Mouse (Mus musculus) limb, embryonic 10.5 days (tissue): ENCODE results near the gene Sbf2. TPM values are rescaled to one million over a fixed set of nuclear protein-coding genes. Genes with fewer than 3 reads are reported as not detected.
"Not testable (repeated sequence)": the region's sequence is repeated elsewhere in the genome, so short reads cannot be mapped to it uniquely, and the experiment has no call there.

Experiments used
- DNase-seq: peaks from one replicate; pipeline ENCODE4 v3.0.0-alpha.2; 2017; ENCODE audit warnings: low spot score
- H3K27ac ChIP-seq: fragments of 300-500 bp; sonication (generic); 2 replicates; pipeline ENCODE4 v1.5.1; 2016; ENCODE audit warnings: mild to moderate bottlenecking
- H3K27me3 ChIP-seq: fragments of 300-500 bp; sonication (generic); 2 replicates; pipeline ENCODE4 v1.6.1; 2016; ENCODE audit warnings: low read depth, mild to moderate bottlenecking; ENCODE audit not compliant: poor library complexity, severe bottlenecking
- H3K36me3 ChIP-seq: fragments of 300-500 bp; sonication (generic); 2 replicates; pipeline ENCODE4 v1.6.1; 2016; ENCODE audit warnings: mild to moderate bottlenecking, moderate library complexity
- H3K4me1 ChIP-seq: fragments of 300-500 bp; sonication (generic); 2 replicates; pipeline ENCODE4 v1.6.1; 2016
- H3K4me3 ChIP-seq: fragments of 300-500 bp; sonication (generic); 2 replicates; pipeline ENCODE4 v1.5.1; 2016; ENCODE audit warnings: mild to moderate bottlenecking, moderate library complexity
- H3K9me3 ChIP-seq: fragments of 300-500 bp; sonication (generic); replicated peaks from 2 replicates; pipeline ENCODE4 v1.6.1; 2016; ENCODE audit warnings: mild to moderate bottlenecking
- WGBS: fragments of 180-500 bp; shearing (Covaris S2); methylation state at CpG from one replicate; pipeline ENCODE4 v1.1.7; 2016; 5-methylcytosine and 5-hydroxymethylcytosine counted together
- polyA plus RNA-seq: library from polyadenylated mRNA; unstranded; fragments of >200 nt; fragmentation: Nextera tagmentation; extraction: Ambion mirVana; gene quantifications from 2 replicates; pipeline ENCODE4 v1.2.1, GENCODE M21; 2016

Gene Sbf2
- polyA plus RNA-seq, 1 experiment from 2014 or later, result 28.7 TPM

DNA sequence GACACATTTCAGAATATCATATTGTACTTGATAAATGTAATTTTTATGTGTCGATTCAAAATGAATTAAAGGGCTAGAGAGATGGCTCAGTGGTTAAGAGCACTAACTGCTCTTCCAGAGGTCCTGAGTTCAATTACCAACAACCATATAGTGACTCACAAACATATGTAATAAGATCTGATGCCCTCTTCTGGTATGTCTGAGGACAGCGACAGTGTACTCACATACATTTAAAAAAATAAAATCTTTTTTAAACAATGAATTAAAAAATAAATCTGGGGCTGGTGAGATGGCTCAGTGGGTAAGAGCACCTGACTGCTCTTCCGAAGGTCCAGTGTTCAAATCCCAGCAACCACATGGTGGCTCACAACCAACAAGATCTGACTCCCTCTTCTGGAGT lies 20.7 kb downstream of the Sbf2 start:
- not testable (repeated sequence) for H3K4me1 ChIP-seq, H3K27ac ChIP-seq, H3K4me3 ChIP-seq, H3K27me3 ChIP-seq, H3K9me3 ChIP-seq, H3K36me3 ChIP-seq, DNase-seq
- WGBS, result 93% methylated on average over 3 of the region's 3 CpGs

GRCm38 (mm10) chr7:110587721-110588120 lies 27.0 kb downstream of the Sbf2 start:
- WGBS, result 84% methylated on average over 1 of the region's 1 CpGs
- no peak for DNase-seq
- H3K36me3 ChIP-seq, result no peaks in the 10 kb centered on the region
- no peaks in the 10 kb centered on the region for H3K27me3 ChIP-seq
- H3K27ac ChIP-seq, result no peak overlapping the region
- no peaks in the 10 kb centered on the region for H3K4me1 ChIP-seq
- no peak overlapping the region for H3K4me3 ChIP-seq
- H3K9me3 ChIP-seq, result no peaks in the 10 kb centered on the region

DNA sequence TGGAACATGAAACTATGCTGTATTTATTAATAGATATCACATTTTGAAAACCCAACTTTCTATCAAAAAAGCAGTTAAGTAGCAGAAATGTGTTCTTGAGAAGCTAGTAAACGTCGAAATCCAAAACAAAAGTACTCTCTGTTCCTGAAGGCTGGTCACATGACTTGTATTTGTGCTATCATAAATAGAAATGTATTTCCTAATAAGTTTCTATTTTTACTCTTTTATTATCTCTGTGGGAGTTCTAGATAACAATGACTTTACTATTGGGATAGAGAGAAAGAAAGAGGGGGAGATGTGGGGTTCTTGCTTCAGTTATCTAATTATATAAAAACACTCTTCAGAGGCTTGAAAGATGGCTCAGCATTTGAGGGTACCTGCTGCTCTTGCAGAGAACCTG lies 29.5 kb downstream of the Sbf2 start:
- Histone ChIP-seq H3K27ac (no peak overlapping the region), H3K36me3 (no peaks in the 10 kb centered on the region), H3K9me3 (no peaks in the 10 kb centered on the region), H3K4me1 (no peaks in the 10 kb centered on the region), H3K4me3 (no peak overlapping the region), H3K27me3 (no peaks in the 10 kb centered on the region)
- 87% methylated on average over 2 of the region's 2 CpGs for WGBS
- DNase-seq, result no peak

- Histone ChIP-seq H3K27me3 (no peaks in the 10 kb centered on the region), H3K4me3 (no peak overlapping the region), H3K36me3 (no peaks in the 10 kb centered on the region), H3K9me3 (no peaks in the 10 kb centered on the region), H3K4me1 (no peaks in the 10 kb centered on the region), H3K27ac (no peak overlapping the region)
- 65% methylated on average over 2 of the region's 2 CpGs for WGBS
- no peak for DNase-seq
Observed at GRCm38 (mm10) chr7:110584159-110584558, 30.6 kb downstream of the Sbf2 start.

DNA sequence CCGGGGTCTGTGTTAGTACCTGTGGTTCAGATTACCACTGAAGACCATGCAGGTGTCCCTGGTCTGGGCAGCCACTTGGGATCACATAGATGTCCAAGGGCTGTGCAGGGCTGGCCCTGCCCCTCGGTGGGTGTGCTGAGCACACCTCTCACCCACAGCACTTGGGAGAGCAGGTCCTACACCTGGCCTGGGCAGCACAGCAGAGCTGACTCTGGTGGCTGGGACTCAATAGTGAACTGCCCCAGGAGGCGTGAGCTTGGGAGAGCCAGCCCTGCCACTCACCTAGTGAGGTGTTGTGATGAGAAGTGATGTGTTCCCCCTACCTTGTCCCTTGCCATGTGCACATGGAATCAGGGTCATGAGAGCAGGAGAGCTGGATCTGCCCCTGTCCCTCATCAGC lies 31.0 kb downstream of the Sbf2 start:
- no peak overlapping the region for H3K27ac ChIP-seq
- H3K4me1 ChIP-seq, result no peaks in the 10 kb centered on the region
- H3K9me3 ChIP-seq, result no peaks in the 10 kb centered on the region
- H3K4me3 ChIP-seq, result no peak overlapping the region
- no peaks in the 10 kb centered on the region for H3K27me3 ChIP-seq
- no peak for DNase-seq
- WGBS, result 92% methylated on average over 3 of the region's 3 CpGs
- no peaks in the 10 kb centered on the region for H3K36me3 ChIP-seq

- Histone ChIP-seq H3K4me3 (no peak overlapping the region), H3K4me1 (no peaks in the 10 kb centered on the region), H3K9me3 (no peaks in the 10 kb centered on the region), H3K27me3 (no peaks in the 10 kb centered on the region), H3K36me3 (no peaks in the 10 kb centered on the region), H3K27ac (no peak overlapping the region)
- WGBS, result 93% methylated on average over 4 of the region's 4 CpGs
- DNase-seq, result no peak
Observed at GRCm38 (mm10) chr7:110565815-110566549, 48.7 kb downstream of the Sbf2 start.

- Histone ChIP-seq H3K36me3 (peaks cover 14% of the 10 kb centered on the region), H3K4me3 (no peak overlapping the region), H3K27me3 (no peaks in the 10 kb centered on the region), H3K9me3 (no peaks in the 10 kb centered on the region), H3K27ac (no peak overlapping the region), H3K4me1 (peaks cover 16% of the 10 kb centered on the region)
- no peak for DNase-seq
- WGBS, result 92% methylated on average over 1 of the region's 1 CpGs
Observed at GRCm38 (mm10) chr7:110561647-110562046, 53.1 kb downstream of the Sbf2 start.

DNA sequence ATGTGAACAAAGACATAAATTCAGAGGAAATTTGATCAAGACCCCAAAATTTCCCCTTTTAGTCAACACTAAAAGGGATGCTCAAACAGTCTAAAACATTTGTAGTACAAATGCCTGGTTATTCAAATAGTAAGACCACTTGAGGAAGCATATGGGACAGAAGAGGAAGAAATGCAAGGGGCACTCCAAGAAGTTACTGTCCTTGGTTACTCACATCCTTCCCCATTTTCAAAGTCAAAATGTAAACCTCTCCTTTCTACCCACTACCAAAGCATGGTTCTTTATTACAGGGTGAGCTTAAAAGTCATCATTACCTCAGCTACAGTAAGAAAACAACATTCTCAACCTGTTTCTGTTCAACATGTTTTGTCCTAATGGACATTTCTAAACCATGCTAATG lies 57.7 kb downstream of the Sbf2 start:
- peaks cover 14% of the 10 kb centered on the region for H3K36me3 ChIP-seq
- no peaks in the 10 kb centered on the region for H3K9me3 ChIP-seq
- no peaks in the 10 kb centered on the region for H3K27me3 ChIP-seq
- peaks cover 22% of the 10 kb centered on the region for H3K4me1 ChIP-seq
- H3K4me3 ChIP-seq, result no peak overlapping the region
- no peak overlapping the region for H3K27ac ChIP-seq
- DNase-seq, result no peak

DNA sequence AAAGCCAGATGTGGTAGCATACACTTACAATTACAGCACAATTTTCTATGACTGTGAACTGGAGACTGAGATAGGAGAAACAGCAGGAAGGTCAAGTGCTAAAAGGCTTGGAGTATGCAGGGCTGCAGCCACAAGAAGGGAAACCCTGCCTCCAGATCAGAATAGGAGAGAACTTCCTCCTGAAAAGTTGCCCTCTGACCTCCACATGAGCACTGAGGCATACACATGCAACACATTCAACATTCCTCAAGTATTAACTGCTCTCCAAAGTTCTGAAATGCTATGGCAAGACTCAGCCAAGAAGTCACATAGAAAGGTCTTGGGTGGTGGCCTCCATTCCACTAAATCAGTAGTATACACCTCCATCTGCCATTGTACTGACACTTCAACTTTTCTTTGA lies 58.5 kb downstream of the Sbf2 start:
- Histone ChIP-seq H3K4me3 (no peak overlapping the region), H3K9me3 (no peaks in the 10 kb centered on the region), H3K4me1 (peaks cover 22% of the 10 kb centered on the region), H3K27me3 (no peaks in the 10 kb centered on the region), H3K27ac (no peak overlapping the region), H3K36me3 (peaks cover 14% of the 10 kb centered on the region)
- no peak for DNase-seq

DNA sequence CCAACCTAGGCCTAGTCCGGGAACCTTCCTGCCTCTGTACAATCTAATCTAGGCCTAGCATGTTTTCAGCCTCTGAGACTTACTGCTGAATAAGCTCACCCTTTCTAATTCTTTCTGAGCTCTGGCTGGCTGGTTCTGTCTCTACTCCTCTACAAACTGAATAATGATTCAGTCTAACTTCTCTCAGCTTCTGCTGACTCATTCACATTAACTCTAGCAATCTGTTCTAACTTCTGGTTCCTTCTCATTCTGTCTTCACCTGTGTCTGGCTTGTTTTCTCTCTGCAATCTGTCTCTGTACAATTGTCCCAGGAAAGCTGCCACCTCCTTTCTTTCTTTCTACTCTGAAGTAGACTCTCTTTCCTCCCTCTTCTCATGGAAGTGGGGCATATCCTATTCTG lies 59.5 kb downstream of the Sbf2 start:
- peaks cover 14% of the 10 kb centered on the region for H3K36me3 ChIP-seq
- peaks cover 22% of the 10 kb centered on the region for H3K4me1 ChIP-seq
- no peak for DNase-seq
- H3K27ac ChIP-seq, result no peak overlapping the region
- no peak overlapping the region for H3K4me3 ChIP-seq
- H3K27me3 ChIP-seq, result no peaks in the 10 kb centered on the region
- 90% methylated on average over 1 of the region's 1 CpGs for WGBS
- H3K9me3 ChIP-seq, result no peaks in the 10 kb centered on the region

- H3K27me3 ChIP-seq, result no peaks in the 10 kb centered on the region
- H3K9me3 ChIP-seq, result no peaks in the 10 kb centered on the region
- no peak overlapping the region for H3K27ac ChIP-seq
- DNase-seq, result no peak
- H3K36me3 ChIP-seq, result no peaks in the 10 kb centered on the region
- WGBS, result 89% methylated on average over 1 of the region's 1 CpGs
- no peaks in the 10 kb centered on the region for H3K4me1 ChIP-seq
- no peak overlapping the region for H3K4me3 ChIP-seq
Observed at GRCm38 (mm10) chr7:110548268-110548667, 66.5 kb downstream of the Sbf2 start.

- DNase-seq, result no peak
Observed at GRCm38 (mm10) chr7:110543341-110543740, 71.4 kb downstream of the Sbf2 start.

DNA sequence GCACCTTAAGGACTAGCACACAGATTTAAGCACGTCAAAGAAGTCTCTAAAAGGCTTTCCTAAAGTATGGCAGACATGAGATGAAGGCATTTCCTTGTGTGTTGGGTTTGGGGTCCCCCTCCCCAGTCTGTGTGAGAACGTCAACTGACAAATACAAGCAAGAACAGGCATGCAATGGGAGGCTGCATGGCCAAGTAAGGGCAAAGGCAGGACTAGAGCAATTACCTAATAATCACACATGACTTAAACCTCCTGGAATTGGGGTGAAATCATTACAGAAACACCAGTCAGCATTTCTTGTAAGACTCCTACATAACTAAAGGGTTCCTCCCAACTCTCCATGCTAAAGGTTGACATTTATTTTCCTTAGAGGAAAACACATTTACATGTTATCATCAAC lies 75.5 kb downstream of the Sbf2 start:
- H3K9me3 ChIP-seq, result no peaks in the 10 kb centered on the region
- WGBS, result 44% methylated on average over 2 of the region's 2 CpGs
- H3K4me3 ChIP-seq, result no peak overlapping the region
- no peaks in the 10 kb centered on the region for H3K4me1 ChIP-seq
- no peak for DNase-seq
- no peak overlapping the region for H3K27ac ChIP-seq
- no peaks in the 10 kb centered on the region for H3K36me3 ChIP-seq
- H3K27me3 ChIP-seq, result no peaks in the 10 kb centered on the region

More at GRCm38 (mm10) chr7:110543341-110543740, 71.4 kb downstream of the Sbf2 start:
- WGBS, result 90% methylated on average over 6 of the region's 6 CpGs
- Histone ChIP-seq H3K4me3 (no peak overlapping the region), H3K36me3 (no peaks in the 10 kb centered on the region), H3K9me3 (no peaks in the 10 kb centered on the region), H3K27me3 (no peaks in the 10 kb centered on the region), H3K27ac (no peak overlapping the region), H3K4me1 (no peaks in the 10 kb centered on the region)

GRCm38 (mm10) chr7:110530295-110530694 lies 84.4 kb downstream of the Sbf2 start:
- not testable (repeated sequence) for H3K4me3 ChIP-seq, H3K9me3 ChIP-seq, DNase-seq, H3K27me3 ChIP-seq, H3K36me3 ChIP-seq, H3K27ac ChIP-seq
- H3K4me1 ChIP-seq, result peaks cover 19% of the 10 kb centered on the region
